Mouse (Mus musculus) right cerebral cortex, adult 18-20 months (tissue): ENCODE data around the gene Olfr808.

ENCODE experiments used
- DNase-seq: peaks from one replicate; pipeline ENCODE4 v3.0.0; 2022; ENCODE audit warnings: mixed read lengths

Olfr808 gene

GRCm38 (mm10) chr10:129765182-129765581 is at the start of gene Olfr808:
Gene Olfr808, plus strand, starts transcription at chr10:129765482.
- no peak for DNase-seq

DNA sequence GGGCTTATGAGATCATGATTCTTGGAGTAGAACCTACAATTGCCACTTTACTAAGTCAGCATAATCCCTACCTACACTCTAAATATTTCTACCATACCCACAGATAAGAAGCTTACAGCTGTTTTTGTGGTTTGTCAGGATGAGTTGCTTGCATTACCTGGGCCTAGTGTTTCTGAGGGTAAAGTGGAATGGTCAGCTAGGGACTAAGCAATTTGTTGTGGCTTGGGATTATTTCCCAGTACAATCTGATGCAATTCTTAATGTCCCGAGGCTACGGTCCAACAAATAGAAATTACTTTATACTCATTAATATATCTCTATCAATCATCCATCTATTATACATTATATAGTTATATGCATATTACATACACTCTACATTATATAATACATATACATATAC is 36.0 kb upstream of the Olfr808 start, which contains the start of gene Olfr805:
Olfr805 (minus strand) TSS at position 101 of the 400 bp plus-strand sequence.
- DNase-seq: no peak

GRCm38 (mm10) chr10:129741821-129742220 is 23.5 kb upstream of the Olfr808 start, which contains the start of gene Olfr806:
Gene Olfr806, minus strand, starts transcription at chr10:129741921.
- no peak for DNase-seq

DNA sequence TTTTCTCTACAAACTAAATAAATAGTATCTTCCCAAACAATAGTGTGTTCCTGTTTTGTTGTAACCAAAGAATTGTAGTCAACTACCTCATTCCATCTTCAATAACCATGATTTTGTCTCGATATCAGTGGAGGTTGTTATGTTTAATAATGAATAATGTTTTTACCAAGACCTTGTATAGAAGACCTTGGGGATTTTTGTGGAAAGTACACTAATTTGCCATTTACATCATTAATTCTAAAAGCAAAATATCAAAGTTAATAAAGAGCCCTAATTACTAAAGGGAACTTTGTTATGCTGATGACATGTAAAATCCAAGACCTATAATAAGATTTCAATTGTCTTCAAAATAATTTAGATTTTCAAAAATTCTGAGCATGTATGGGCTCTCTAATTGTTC is 7.6 kb upstream of the Olfr808 start, which contains the start of gene Olfr807:
Olfr807 (minus strand) TSS at position 101 of the 400 bp plus-strand sequence.
- DNase-seq: no peak

DNA sequence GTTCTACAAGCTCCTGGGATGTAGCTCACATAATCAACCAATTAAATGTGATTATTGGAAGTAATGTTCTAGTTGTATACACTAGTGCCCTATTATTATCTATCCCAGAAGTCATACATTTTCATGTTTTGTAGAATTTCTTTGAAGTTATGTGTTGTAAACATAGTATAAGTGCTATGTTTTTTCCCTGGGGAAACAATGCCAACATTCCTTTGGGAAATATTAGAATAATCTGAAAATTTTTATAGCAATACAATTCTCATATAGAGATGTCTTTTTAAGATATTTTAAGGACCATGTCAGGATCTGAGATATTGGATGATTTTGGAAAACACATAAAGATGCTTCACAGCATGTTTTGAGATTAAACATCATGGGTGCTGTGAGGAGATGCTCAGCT is 9.1 kb downstream of the Olfr808 start, which contains the start of gene Olfr809:
Olfr809 (plus strand) TSS at position 301 of the 400 bp plus-strand sequence.
- DNase-seq: no peak

GRCm38 (mm10) chr10:129778123-129778522 is 12.8 kb downstream of the Olfr808 start:
- DNase-seq: no peak

GRCm38 (mm10) chr10:129794817-129795216 is 29.5 kb downstream of the Olfr808 start, which contains the start of gene Olfr810:
Gene Olfr810, minus strand, starts transcription at chr10:129794917.
- DNase-seq: no peak

GRCm38 (mm10) chr10:129804296-129804695 is 39.0 kb downstream of the Olfr808 start, which contains the start of gene Olfr811:
Gene Olfr811, minus strand, starts transcription at chr10:129804396.
- DNase-seq: no peak
